Mouse (Mus musculus) granulocyte monocyte progenitor cell, adult 5-6 weeks (primary cell): ENCODE data around the gene Rbl2. TPM values are rescaled to one million over a fixed set of nuclear protein-coding genes. Genes with fewer than 3 reads are reported as not detected.

Source experiments
- ATAC-seq: replicated peaks from 2 replicates; pipeline ENCODE4 v1.8.0; 2016; ENCODE audit warnings: mild to moderate bottlenecking, moderate TSS enrichment, inconsistent platforms; ENCODE audit not compliant: poor library complexity, severe bottlenecking
- total RNA-seq, 2 experiments: library from RNA; stranded (forward) in 1 of 2; stranded (reverse) in 1 of 2; fragments of 200-712, 200-1000 nt in 1 of 2; fragments of >200 nt in 1 of 2; fragmentation: Nextera tagmentation in 1 of 2; gene quantifications; 2 replicates each; pipeline ENCODE4 v1.2.3; 2014 to 2017

Gene Rbl2
- total RNA-seq, 2 experiments from 2014 or later: 29.3 to 60.7 TPM

GRCm38 (mm10) chr8:91154564-91154963 is 84.7 kb downstream of the Rbl2 start:
- ATAC-seq: peak; percentile 41

- ATAC-seq: peak; percentile 79
Measured at GRCm38 (mm10) chr8:91158617-91159016, 88.8 kb downstream of the Rbl2 start.

- peak; percentile 45 for ATAC-seq
Measured at GRCm38 (mm10) chr8:91159959-91160800, 90.3 kb downstream of the Rbl2 start.

GRCm38 (mm10) chr8:91170152-91170551 is 100.3 kb downstream of the Rbl2 start:
- ATAC-seq: no peak

- no peak for ATAC-seq
Measured at GRCm38 (mm10) chr8:91170914-91171313, 101.1 kb downstream of the Rbl2 start.

- no peak for ATAC-seq
Measured at GRCm38 (mm10) chr8:91171605-91172004, 101.7 kb downstream of the Rbl2 start.

Other genes with a start within 250 kb of the Rbl2 start
- 108 and 162 TPM in 2 replicates for gene Chd9, start 241.7 kb upstream of the Rbl2 start, total RNA-seq (2014; fragmentation: Nextera tagmentation)
- gene Chd9, start 241.7 kb upstream of the Rbl2 start, total RNA-seq (2017): 55.7 and 75.6 TPM in 2 replicates
- 7.7 and 10.4 TPM in 2 replicates for gene Aktip, start 129.9 kb downstream of the Rbl2 start, total RNA-seq (2014; fragmentation: Nextera tagmentation)
- gene Aktip, start 129.9 kb downstream of the Rbl2 start, total RNA-seq (2017): 10.3 and 10.7 TPM in 2 replicates
- gene Rpgrip1l, start 243.2 kb downstream of the Rbl2 start, total RNA-seq (2014; fragmentation: Nextera tagmentation): 8.7 and 11.9 TPM in 2 replicates
- 7.6 and 12.5 TPM in 2 replicates for gene Rpgrip1l, start 243.2 kb downstream of the Rbl2 start, total RNA-seq (2017)
- 48.1 and 61.5 TPM in 2 replicates for gene Fto, start 243.5 kb downstream of the Rbl2 start, total RNA-seq (2014; fragmentation: Nextera tagmentation)
- gene Fto, start 243.5 kb downstream of the Rbl2 start, total RNA-seq (2017): 25.1 and 31.4 TPM in 2 replicates